Mouse (Mus musculus) stomach, postnatal 0 days (tissue): Measurements from ENCODE around the gene Mrpl23.

Source experiments
- CTCF ChIP-seq: IDR thresholded peaks from 2 replicates; pipeline ENCODE4 v1.5.1; 2016; ENCODE audit warnings: antibody characterized with exemption, low read depth, mild to moderate bottlenecking, moderate library complexity
- EP300 ChIP-seq: optimal IDR thresholded peaks from 2 replicates; pipeline ENCODE3; 2016; ENCODE audit warnings: antibody characterized with exemption

GRCm38 (mm10) chr7:142574826-142575351 lies 42.4 kb downstream of the Mrpl23 start:
- TF ChIP-seq CTCF (no peak), EP300 (no peak)
